Mouse (Mus musculus): Measurements from ENCODE around the gene Sema4f.

DNA sequence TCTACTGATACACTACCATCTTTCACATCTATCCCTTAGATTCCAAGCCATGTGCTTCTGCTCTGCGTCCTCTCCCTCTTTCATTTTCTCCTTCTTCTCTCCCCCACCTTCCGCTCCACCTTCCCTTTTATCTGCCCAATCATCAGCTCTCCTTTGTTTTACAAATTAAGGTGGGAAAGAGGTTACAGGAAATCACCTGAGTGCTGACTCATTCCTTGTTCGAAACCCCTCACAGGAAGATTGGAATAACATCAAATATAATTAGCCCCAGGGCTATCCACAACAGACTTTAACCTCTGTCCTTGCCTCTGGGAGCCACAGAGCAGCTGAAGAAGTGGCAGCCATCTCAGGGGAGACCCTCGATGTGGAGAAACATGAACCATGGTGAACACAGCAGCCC is 53.7 kb downstream of the Sema4f start:
- TF ChIP-seq GATA1 (IDR thresholded peaks at IDR 0.05; ENCODE audit: borderline replicate concordance, low read length) (no peak), FLI1 (IDR thresholded peaks at IDR 0.05; ENCODE audit: low read length) (no peak)

Data from megakaryocyte, embryonic 14.5 days (primary cell).